Mouse (Mus musculus) neural tube, embryonic 11.5 days (tissue): ENCODE results near the gene Ccn1. TPM values are rescaled to one million over a fixed set of nuclear protein-coding genes. Genes with fewer than 3 reads are reported as not detected.

ENCODE experiments used
- ATAC-seq: fragments of 200-750 bp; cut with Nextera tagmentation; 2 replicates; pipeline ENCODE4 v1.8.0; 2017; ENCODE audit warnings: moderate number of reproducible peaks, mild to moderate bottlenecking, moderate TSS enrichment, moderate library complexity; ENCODE audit not compliant: insufficient read depth, low FRiP score, low TSS enrichment
- DNase-seq: peaks from one replicate; pipeline ENCODE4 v3.0.0-alpha.2; 2015; ENCODE audit warnings: low spot score
- H3K27ac ChIP-seq: fragments of 300-500 bp; sonication (generic); 2 replicates; pipeline ENCODE4 v1.5.1; 2014; ENCODE audit warnings: low read depth, mild to moderate bottlenecking, low read length
- H3K27me3 ChIP-seq: fragments of 300-500 bp; sonication (generic); 2 replicates; pipeline ENCODE4 v1.6.1; 2014; ENCODE audit warnings: mild to moderate bottlenecking, low read length, mixed read lengths; ENCODE audit not compliant: control insufficient read depth, insufficient read depth
- H3K36me3 ChIP-seq: fragments of 300-500 bp; sonication (generic); 2 replicates; pipeline ENCODE4 v1.6.1; 2014; ENCODE audit warnings: mild to moderate bottlenecking, low read length, moderate library complexity, mixed read lengths; ENCODE audit not compliant: control insufficient read depth, insufficient read depth
- H3K4me1 ChIP-seq: fragments of 300-500 bp; sonication (generic); 2 replicates; pipeline ENCODE4 v1.6.1; 2014; ENCODE audit warnings: low read length, mixed read lengths; ENCODE audit not compliant: control insufficient read depth, insufficient read depth
- H3K4me2 ChIP-seq: fragments of 300-500 bp; sonication (generic); 2 replicates; pipeline ENCODE4 v1.6.1; 2014; ENCODE audit warnings: low read depth, mild to moderate bottlenecking, moderate library complexity
- H3K4me3 ChIP-seq: fragments of 300-500 bp; sonication (generic); 2 replicates; pipeline ENCODE4 v1.5.1; 2014; ENCODE audit warnings: low read depth, low read length
- H3K9ac ChIP-seq: fragments of 300-500 bp; sonication (generic); 2 replicates; pipeline ENCODE4 v1.6.1; 2014; ENCODE audit warnings: mild to moderate bottlenecking, low read length
- H3K9me3 ChIP-seq: fragments of 300-500 bp; sonication (generic); 2 replicates; pipeline ENCODE4 v1.6.1; 2016; ENCODE audit warnings: low read length; ENCODE audit not compliant: control insufficient read depth
- WGBS: fragments of 180-500 bp; shearing (Covaris S2); extraction: QIAGEN DNeasy Blood & Tissue Kit; methylation state at CpG from one replicate; pipeline ENCODE4 v1.1.7; 2014; 5-methylcytosine and 5-hydroxymethylcytosine counted together
- polyA plus RNA-seq: library from polyadenylated mRNA; unstranded; fragments of >200 nt; fragmentation: Nextera tagmentation; extraction: Ambion mirVana; gene quantifications from 2 replicates; pipeline ENCODE4 v1.2.1, GENCODE M21; 2014

Ccn1 gene
- polyA plus RNA-seq, 1 experiment from 2014 or later, result 30.1 TPM

DNA sequence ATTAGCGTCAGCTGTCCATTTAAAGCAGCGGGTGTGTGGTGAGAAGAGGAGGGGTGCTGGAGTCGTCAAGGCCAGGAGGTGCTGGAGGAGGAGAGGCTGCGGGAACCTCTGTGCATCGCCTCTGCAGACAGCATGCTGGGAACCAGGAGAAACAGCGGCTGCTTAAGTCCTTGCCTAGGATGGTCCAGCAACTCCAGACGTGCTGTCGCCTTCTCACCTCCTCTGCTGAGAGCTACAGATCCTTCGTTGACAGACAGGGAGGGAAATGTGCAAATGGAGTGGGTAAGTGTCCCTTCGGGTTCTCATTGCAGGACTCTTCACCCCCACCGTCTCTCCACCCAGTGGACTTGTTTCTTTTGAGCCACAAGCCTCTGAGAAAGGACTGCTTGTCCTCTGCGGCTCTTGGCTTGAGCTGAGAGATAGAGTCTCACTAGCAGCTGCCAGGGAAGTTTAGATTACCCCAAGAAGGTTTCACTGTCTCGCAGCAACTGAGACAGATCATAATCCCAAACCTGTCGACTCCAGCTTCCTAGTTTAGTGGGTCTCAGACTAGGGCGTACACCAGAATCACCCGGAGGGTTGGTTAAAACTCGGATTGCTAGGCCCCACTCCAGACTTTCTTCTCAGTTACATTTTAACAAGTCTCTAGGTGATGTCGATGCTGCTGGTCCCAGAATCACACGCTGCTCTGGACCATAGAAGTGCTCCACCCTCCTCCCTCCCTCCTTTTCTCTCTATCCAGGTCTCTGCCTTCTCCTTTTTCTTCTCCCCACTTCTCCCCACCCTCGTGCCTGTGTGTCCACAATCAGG is 2.7 kb upstream of the Ccn1 start:
- 0 out of 2 replicates have a peak, but pooled peaks cover 5% of the 10 kb centered on the region for H3K27me3 ChIP-seq
- ATAC-seq (peak; percentile 2; the same call in 1 of the 2 replicates), DNase-seq (peak; percentile 57)
- 4% methylated on average over 20 of the region's 20 CpGs for WGBS
- H3K4me1 ChIP-seq, result peaks cover 24% of the 10 kb centered on the region
- H3K9me3 ChIP-seq, result no peaks in the 10 kb centered on the region
- H3K4me2 ChIP-seq, result peak overlapping the region; percentile 78
- no peaks in the 10 kb centered on the region for H3K36me3 ChIP-seq
- peak overlapping the region; percentile 70 for H3K9ac ChIP-seq
- peak overlapping the region; percentile 34; the same call in 1 of the 2 replicates for H3K27ac ChIP-seq
- peak overlapping the region; percentile 40 for H3K4me3 ChIP-seq

DNA sequence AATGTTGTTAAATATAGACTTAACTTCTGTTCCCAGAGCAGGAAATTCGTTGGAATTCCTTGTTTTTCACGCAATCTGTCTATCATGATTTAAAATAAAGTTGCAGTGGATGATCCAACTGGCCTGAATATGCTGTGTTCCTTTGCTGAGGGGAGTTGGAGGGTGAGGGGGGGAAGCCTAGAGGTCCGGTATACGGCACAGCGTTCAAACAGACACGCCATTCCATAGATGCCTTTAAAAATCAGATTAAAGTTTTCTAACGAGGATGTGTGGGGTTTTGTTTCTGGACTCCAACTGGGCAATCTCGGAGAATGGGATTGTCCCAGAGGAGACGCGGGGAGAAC is 2.2 kb upstream of the Ccn1 start:
- H3K9me3 ChIP-seq, result no peaks in the 10 kb centered on the region
- H3K9ac ChIP-seq, result peak overlapping the region; percentile 18; the same call in 1 of the 2 replicates
- peak overlapping the region; percentile 13; the same call in 1 of the 2 replicates for H3K4me3 ChIP-seq
- H3K27me3 ChIP-seq, result 0 out of 2 replicates have a peak, but pooled peaks cover 5% of the 10 kb centered on the region
- peaks cover 24% of the 10 kb centered on the region for H3K4me1 ChIP-seq
- 2% methylated on average over 10 of the region's 10 CpGs for WGBS
- H3K36me3 ChIP-seq, result no peaks in the 10 kb centered on the region
- ATAC-seq (no peak), DNase-seq (no peak)
- peak overlapping the region; percentile 78 for H3K4me2 ChIP-seq
- H3K27ac ChIP-seq, result peak overlapping the region; percentile 34; the same call in 1 of the 2 replicates

DNA sequence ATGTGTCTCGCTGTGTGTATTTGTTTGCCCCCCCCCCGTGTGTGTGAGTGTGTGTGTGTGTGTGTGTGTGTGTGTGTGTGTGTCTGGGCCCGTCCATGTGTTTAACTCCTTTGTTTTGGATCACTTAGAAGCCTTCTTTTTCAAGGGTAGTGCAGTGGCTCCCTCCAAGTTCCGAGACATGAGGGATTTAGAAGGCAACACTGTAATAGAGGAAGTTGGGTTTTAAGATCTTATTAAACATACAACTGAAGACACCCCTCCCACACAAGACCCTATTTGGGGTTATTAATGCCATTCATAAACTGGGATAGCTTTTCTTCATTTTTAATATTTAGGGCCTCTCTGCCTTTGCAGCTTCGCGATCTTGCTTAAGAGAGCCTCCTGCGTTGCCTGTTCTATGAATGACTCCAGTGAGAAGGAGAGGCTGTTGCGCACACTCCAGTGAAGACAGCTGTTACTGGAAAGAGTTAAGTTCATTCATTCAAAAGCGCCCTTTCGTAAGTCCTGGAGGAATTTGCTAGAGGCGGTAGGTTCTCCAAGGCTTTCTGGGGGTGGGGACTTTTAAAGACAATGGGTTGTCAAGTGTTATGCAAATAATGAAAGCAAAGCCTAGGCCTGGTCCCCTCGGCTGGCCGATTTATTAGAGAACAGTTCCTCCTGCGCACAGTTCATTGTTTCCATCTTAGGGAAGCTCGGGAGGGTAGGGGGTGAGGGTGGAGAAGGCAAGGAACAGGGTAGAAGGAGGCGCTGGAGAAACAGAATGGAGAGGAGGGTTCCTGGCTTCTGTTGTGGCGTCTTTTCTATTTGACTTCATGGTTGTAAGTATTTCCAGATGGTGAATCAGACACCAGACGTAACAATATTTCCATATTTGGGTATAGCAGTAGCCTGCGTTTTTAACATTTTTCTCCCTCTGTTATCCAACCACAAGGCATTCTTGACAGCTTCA is 1.5 kb upstream of the Ccn1 start:
- peaks cover 24% of the 10 kb centered on the region for H3K4me1 ChIP-seq
- H3K4me2 ChIP-seq, result peak overlapping the region; percentile 78
- no peaks in the 10 kb centered on the region for H3K9me3 ChIP-seq
- H3K9ac ChIP-seq, result no peak overlapping the region
- ATAC-seq (no peak), DNase-seq (peak; percentile 64)
- H3K27ac ChIP-seq, result peak overlapping the region; percentile 44
- peak overlapping the region; percentile 58 for H3K4me3 ChIP-seq
- no peaks in the 10 kb centered on the region for H3K36me3 ChIP-seq
- H3K27me3 ChIP-seq, result 0 out of 2 replicates have a peak, but pooled peaks cover 5% of the 10 kb centered on the region
- WGBS, result 2% methylated on average over 19 of the region's 19 CpGs

DNA sequence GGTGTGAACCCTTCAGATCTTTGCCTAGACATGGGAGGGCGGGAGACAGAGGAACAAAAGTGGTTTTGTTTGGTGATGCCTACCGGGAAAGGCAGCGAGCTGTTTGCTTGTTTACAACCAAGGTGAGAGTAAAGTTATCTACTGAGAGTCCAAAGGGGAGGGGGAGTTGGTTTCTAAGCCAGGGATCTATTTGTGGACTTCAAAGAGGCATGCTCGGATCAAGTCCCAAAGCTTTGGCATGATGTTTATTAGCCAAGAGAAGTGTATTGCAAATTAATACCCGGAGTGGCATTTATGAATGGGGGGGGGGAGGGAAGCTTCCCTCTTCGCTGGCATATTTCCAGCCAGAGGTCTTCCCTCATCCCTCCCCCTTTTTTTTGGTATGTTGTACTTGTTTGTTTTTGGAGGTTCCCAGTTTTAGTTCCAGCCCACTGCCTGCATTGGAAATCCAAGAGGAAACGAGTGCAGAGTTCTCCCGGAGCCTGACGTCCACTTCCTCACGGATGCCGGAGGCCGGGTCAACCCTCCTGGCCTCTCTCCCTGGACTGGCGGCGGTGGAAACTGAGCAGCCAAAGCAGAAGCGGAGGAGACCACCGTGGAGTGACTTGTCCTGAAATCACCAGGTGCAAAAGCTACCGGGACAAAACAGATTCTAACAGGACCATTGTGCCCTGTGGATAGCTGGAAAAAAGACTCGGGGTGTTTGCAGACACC is 674 bp upstream of the Ccn1 start:
- Histone ChIP-seq H3K4me3 (peak overlapping the region; percentile 58), H3K27me3 (0 out of 2 replicates have a peak, but pooled peaks cover 5% of the 10 kb centered on the region), H3K4me2 (peak overlapping the region; percentile 78), H3K27ac (peak overlapping the region; percentile 44), H3K36me3 (no peaks in the 10 kb centered on the region), H3K4me1 (peaks cover 25% of the 10 kb centered on the region), H3K9me3 (no peaks in the 10 kb centered on the region), H3K9ac (peak overlapping the region; percentile 72)
- DNase-seq, result peak; percentile 42
- 0 out of 2 replicates have a peak, but pooled peaks have one; percentile 0 for ATAC-seq
- under 1% methylated on average over 18 of the region's 18 CpGs for WGBS

DNA sequence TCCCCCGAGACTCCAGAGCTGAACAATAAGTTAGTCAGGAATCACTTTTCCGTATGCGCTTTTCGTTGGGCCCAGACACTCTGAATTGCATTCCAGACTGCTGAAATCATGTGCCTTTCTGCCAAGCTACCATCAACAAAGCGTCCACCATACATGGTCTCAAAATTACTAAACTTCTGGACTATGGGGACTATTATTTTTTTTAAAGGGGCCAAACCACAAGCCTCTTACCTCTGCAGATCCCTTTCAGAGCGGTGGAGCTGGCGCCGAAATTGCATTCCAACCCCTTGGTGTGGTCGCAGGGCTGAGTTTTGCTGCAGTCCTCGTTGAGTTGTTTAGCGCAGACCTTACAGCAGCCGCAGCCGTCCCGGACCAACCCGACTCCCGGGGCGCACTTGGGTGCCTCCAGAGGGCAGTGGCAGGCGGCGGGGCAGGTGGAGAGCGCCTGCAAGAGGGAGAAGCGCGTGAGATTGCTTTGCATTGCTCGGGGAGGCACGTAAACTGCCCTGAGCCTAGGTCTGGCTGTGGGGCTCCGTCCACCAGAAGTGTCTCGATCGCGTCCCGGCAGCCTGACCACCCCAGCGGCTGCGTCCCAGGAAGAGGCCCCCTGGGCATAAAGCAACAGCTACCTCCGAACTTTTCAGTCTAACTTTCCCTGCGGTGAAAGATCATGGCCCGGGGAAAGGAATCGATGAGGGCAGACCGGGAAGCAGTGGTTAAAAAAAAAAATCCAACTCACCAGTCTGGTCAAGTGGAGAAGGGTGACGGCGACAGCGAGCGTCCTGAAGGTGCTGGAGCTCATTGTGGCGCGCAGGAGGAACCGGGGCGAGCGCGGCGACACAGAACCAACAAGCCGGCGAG is 560 bp downstream of the Ccn1 start:
- H3K4me2 ChIP-seq, result peak overlapping the region; percentile 78
- ATAC-seq, result no peak
- peaks cover 30% of the 10 kb centered on the region for H3K4me1 ChIP-seq
- peak; percentile 67 for DNase-seq
- H3K9me3 ChIP-seq, result no peaks in the 10 kb centered on the region
- no peaks in the 10 kb centered on the region for H3K36me3 ChIP-seq
- H3K9ac ChIP-seq, result peak overlapping the region; percentile 72
- H3K27ac ChIP-seq, result peak overlapping the region; percentile 54
- under 1% methylated on average over 46 of the region's 49 CpGs for WGBS
- H3K4me3 ChIP-seq, result peak overlapping the region; percentile 58
- H3K27me3 ChIP-seq, result 0 out of 2 replicates have a peak, but pooled peaks cover 5% of the 10 kb centered on the region

DNA sequence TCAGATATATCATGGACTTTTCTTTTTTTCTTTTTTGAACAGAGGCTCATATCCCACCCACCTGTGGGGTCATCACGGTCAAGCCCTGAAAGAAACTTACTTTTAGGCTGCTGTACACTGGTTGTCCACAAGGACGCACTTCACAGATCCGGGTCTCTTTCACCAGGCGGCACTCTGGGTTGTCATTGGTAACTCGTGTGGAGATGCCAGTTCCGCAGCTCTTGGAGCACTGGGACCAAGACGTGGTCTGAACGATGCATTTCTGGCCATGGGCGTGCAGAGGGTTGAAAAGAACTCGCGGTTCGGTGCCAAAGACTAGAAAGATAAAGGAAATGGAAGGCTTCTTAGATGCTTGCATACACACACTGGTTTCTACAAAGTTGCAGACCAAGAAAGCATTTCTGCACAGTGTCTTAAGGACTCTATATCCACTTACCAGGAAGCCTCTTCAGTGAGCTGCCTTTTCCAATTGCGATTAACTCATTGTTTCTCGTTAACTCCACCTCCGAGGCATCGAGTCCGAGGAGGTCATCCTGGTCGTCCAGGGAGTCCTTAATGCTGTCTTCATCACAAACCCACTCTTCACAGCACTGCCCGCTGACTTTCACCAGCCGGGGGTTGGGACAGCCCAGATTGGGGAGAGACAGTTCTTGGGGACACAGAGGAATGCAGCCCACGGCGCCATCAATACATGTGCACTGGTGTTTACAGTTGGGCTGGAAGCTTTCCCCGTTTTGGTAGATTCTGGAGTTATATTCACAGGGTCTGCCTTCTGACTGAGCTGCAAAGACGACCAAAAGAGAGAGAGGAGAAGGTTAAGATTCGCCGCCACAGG is 1.5 kb downstream of the Ccn1 start:
- WGBS, result 18% methylated on average over 26 of the region's 26 CpGs
- H3K27ac ChIP-seq, result no peak overlapping the region
- no peak for ATAC-seq
- H3K9me3 ChIP-seq, result no peaks in the 10 kb centered on the region
- H3K9ac ChIP-seq, result peak overlapping the region; percentile 72
- peak; percentile 69 for DNase-seq
- H3K27me3 ChIP-seq, result 0 out of 2 replicates have a peak, but pooled peaks cover 5% of the 10 kb centered on the region
- H3K4me3 ChIP-seq, result peak overlapping the region; percentile 58
- peaks cover 30% of the 10 kb centered on the region for H3K4me1 ChIP-seq
- H3K4me2 ChIP-seq, result peak overlapping the region; percentile 78
- no peaks in the 10 kb centered on the region for H3K36me3 ChIP-seq

DNA sequence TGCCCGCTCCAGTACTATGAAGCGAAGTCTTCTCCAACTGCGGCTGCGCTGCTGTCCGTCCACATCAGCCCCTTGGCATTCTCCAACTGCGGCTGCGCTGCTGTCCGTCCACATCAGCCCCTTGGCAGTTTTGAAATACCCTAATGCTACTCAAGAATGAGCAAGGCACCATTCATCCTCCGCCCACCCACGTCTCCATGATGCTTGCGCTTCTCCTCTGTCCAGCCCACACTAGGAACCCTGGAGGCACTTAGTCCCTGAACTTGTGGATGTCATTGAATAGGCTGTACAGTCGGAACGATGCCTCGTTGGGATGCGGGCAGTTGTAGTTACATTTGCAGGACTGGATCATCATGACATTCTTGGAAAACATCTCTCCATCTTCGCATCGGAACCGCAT is 2.4 kb downstream of the Ccn1 start:
- no peaks in the 10 kb centered on the region for H3K27me3 ChIP-seq
- ATAC-seq (no peak), DNase-seq (no peak)
- no peaks in the 10 kb centered on the region for H3K36me3 ChIP-seq
- H3K4me1 ChIP-seq, result peaks cover 25% of the 10 kb centered on the region
- H3K9ac ChIP-seq, result no peak overlapping the region
- H3K27ac ChIP-seq, result no peak overlapping the region
- no peaks in the 10 kb centered on the region for H3K9me3 ChIP-seq
- peak overlapping the region; percentile 13 for H3K4me3 ChIP-seq
- peak overlapping the region; percentile 22; the same call in 1 of the 2 replicates for H3K4me2 ChIP-seq
- WGBS, result 82% methylated on average over 18 of the region's 18 CpGs
